Mouse (Mus musculus) heart, adult 2 months (tissue): Measurements from ENCODE around the gene Epn3. TPM values are rescaled to one million over a fixed set of nuclear protein-coding genes. Genes with fewer than 3 reads are reported as not detected.

Experiments used
- DNase-seq, 2 experiments: peaks; one replicate each; pipeline ENCODE4 v3.0.0; 2021
- H3K27ac ChIP-seq: fragments of 200-600 bp; 2 replicates; pipeline ENCODE4 v1.8.1; 2022
- H3K27me3 ChIP-seq: fragments of 200-500 bp; 2 replicates; pipeline ENCODE4 v1.6.1; 2012; ENCODE audit warnings: mild to moderate bottlenecking, low read length, inconsistent platforms, mixed read lengths; ENCODE audit not compliant: control insufficient read depth, insufficient read depth
- H3K36me3 ChIP-seq: fragments of 200-500 bp; 2 replicates; pipeline ENCODE4 v1.6.1; 2012; ENCODE audit warnings: low read length, inconsistent platforms; ENCODE audit not compliant: control insufficient read depth, insufficient read depth
- H3K4me1 ChIP-seq: fragments of 200-500 bp; 2 replicates; pipeline ENCODE4 v1.6.1; 2011; ENCODE audit warnings: low read length; ENCODE audit not compliant: control insufficient read depth, insufficient read depth
- H3K4me3 ChIP-seq: fragments of 200-600 bp; 2 replicates; pipeline ENCODE4 v1.8.1; 2022
- H3K79me2 ChIP-seq: fragments of 200-500 bp; replicated peaks from 2 replicates; pipeline ENCODE4 v1.6.1; 2012; ENCODE audit warnings: mild to moderate bottlenecking, inconsistent platforms, low read length, moderate library complexity, mixed read lengths; ENCODE audit not compliant: control insufficient read depth, insufficient read depth
- H3K9ac ChIP-seq: fragments of 200-500 bp; 2 replicates; pipeline ENCODE4 v1.6.1; 2012; ENCODE audit warnings: low read depth, mild to moderate bottlenecking, control low read depth, inconsistent platforms, low read length, mixed read lengths
- CTCF ChIP-seq: fragments of 200-600 bp; IDR thresholded peaks from 2 replicates; pipeline ENCODE4 v1.8.1; 2022; ENCODE audit warnings: antibody characterized with exemption, mild to moderate bottlenecking, moderate library complexity
- EP300 ChIP-seq: fragments of 200-500 bp; IDR thresholded peaks from 2 replicates; pipeline ENCODE4 v1.6.1; 2011; ENCODE audit warnings: low read depth, low read length, control low read depth; ENCODE audit not compliant: insufficient read depth
- POLR2A ChIP-seq: fragments of 200-500 bp; IDR thresholded peaks from 2 replicates; pipeline ENCODE4 v1.6.1; 2011; ENCODE audit warnings: mild to moderate bottlenecking, low read depth, low read length, control low read depth; ENCODE audit not compliant: insufficient read depth
- WGBS: fragments of 180-500 bp; shearing (Covaris S2); methylation state at CpG from one replicate; pipeline ENCODE4 v1.1.7; 2018; 5-methylcytosine and 5-hydroxymethylcytosine counted together
- intact Hi-C: fragments of 180-260 bp; cut with DNase I; formaldehyde crosslinking; loops from one replicate; pipeline ENCODE4 v1.15.1; 2025
- polyA plus RNA-seq: library from polyadenylated mRNA; depleted of rRNA; stranded (reverse); fragments of >200 nt; gene quantifications from 2 replicates; pipeline ENCODE4 v1.2.3, GENCODE M21; 2012
- total RNA-seq, 2 experiments: library from RNA; stranded (reverse); gene quantifications; 2 replicates each; pipeline ENCODE4 v1.2.3; 2021

Epn3 gene
- total and polyA plus RNA-seq, 3 experiments, result 25.7 to 31.9 (median 28.4) TPM

DNA sequence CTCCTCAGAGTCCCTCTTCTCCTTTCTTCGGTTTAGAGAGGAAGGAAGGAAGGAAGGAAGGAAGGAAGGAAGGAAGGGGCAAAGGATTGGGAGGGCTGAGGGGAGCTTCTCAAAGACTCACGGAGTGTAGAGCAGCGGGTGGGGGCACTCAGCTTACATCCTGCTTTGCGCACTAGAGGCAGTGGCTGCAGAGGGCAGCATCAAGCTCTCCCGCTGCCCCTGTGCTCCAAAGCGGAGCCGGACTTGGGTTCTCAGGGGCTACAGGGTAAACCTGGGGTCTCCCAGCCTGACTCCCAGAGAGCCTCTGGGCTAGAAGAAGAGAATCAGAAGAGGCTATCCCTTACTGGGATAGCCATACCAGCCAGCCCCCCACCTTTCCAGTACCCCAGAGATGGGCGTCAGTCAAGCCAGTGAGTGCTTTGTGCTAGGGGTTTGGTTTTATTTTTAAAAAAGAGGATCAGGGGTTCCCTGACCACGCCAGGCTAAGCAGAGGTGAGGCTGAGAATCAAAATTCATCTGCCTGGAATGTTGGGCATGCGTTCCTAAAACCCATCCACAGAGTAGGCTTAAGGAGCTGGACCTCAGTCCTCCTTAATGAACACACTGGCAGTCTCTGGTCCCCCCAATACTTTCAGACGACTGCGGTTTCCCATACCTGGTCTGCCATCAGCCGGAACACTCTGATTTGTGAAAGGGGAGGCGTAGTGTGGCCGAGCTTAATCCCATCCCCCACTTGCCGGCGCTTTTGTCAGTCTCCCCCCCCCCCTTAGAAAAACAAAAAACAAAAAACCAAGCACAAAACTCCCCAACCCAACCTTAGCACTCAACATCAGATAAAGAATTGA lies 27.8 kb downstream of the Epn3 start:
- H3K27ac ChIP-seq, result no peak overlapping the region
- H3K9ac ChIP-seq, result no peak overlapping the region
- peaks cover 6% of the 10 kb centered on the region for H3K4me1 ChIP-seq
- intact Hi-C loops, result no loop called here
- H3K4me3 ChIP-seq, result no peak overlapping the region
- peaks cover 3% of the 10 kb centered on the region; the same call in 1 of the 2 replicates for H3K27me3 ChIP-seq
- H3K79me2 ChIP-seq, result no peaks in the 10 kb centered on the region
- DNase-seq, result no peak
- WGBS, result 26% methylated on average over 17 of the region's 17 CpGs
- no peaks in the 10 kb centered on the region for H3K36me3 ChIP-seq
- TF ChIP-seq EP300, result no peak
- no peak for TF ChIP-seq POLR2A
- TF ChIP-seq CTCF, result no peak

DNA sequence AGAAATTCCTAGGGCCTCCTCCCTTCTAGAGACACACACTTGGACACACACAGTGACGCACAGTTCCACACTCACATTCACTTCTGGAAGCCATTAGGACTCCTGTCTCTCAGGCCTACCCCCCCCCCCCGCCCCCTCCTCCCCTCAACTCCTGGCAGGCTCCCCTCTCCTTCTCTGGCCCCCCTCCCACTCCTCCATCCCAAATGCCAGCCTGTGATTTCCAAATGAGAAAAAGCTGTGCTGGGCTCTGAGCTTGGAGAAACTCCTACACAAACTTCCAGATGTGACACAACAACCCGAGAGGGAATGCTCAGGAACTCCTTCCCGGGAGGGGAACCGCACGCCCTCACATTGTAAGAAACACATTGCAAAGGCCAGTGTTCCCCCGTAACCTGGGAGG lies 29.4 kb downstream of the Epn3 start:
- H3K27me3 ChIP-seq, result peaks cover 3% of the 10 kb centered on the region; the same call in 1 of the 2 replicates
- WGBS, result 45% methylated on average over 6 of the region's 7 CpGs
- no peak overlapping the region for H3K9ac ChIP-seq
- TF ChIP-seq EP300 (no peak), POLR2A (no peak), CTCF (no peak)
- no peak overlapping the region for H3K27ac ChIP-seq
- intact Hi-C loops, result no loop called here
- H3K79me2 ChIP-seq, result no peaks in the 10 kb centered on the region
- H3K4me3 ChIP-seq, result no peak overlapping the region
- no peaks in the 10 kb centered on the region for H3K36me3 ChIP-seq
- peaks cover 6% of the 10 kb centered on the region for H3K4me1 ChIP-seq
- no peak for DNase-seq

DNA sequence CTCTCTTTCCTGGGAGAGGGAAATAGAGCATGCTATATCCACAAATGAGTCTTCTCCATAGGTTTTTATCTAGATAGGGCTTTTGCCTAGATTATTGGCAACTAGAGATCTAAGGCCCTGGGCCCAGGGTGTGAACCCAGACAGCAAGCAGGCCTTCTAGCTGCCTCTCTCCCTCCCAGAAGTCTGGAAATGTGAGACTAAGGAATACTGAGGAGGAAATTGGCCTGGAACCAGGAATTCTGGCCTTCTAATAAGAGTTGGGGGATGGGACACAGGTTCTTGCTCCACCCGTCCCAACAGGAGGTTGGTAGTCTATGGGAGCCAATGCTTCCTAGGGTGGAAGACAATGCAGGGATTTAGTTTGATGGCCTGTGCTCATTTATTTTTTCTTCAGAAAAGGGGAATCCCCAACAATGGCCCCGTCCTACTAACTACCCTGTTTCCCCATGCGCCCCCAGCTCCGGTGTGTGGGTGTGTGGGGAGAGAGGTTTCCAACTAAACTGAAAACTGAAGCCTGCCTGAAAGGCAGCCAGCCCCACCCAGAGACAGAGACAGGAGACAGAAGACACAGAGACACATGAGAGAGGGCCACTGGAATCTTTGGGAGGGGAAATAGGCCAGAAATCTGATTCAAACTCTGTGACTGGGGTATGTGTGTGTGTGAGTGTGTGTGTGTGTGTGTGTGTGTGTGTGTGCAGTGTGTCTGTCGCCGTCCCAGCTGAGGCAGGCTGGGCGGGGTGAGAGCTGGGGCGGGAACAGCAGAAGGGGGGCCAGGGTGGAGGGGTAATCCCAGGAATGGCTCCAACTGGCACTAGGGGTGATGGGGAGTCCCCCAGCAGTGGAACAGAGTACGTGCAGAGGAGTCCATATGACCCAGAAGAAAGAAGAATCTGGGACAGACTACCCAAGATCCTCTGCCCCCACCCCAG lies 30.4 kb downstream of the Epn3 start:
- H3K36me3 ChIP-seq, result no peaks in the 10 kb centered on the region
- no peak overlapping the region for H3K27ac ChIP-seq
- 37% methylated on average over 9 of the region's 9 CpGs for WGBS
- no peaks in the 10 kb centered on the region for H3K79me2 ChIP-seq
- peaks cover 3% of the 10 kb centered on the region; the same call in 1 of the 2 replicates for H3K27me3 ChIP-seq
- TF ChIP-seq EP300, result no peak
- TF ChIP-seq CTCF, result no peak
- TF ChIP-seq POLR2A, result no peak
- intact Hi-C loops, result no loop called here
- DNase-seq, result no peak
- H3K4me3 ChIP-seq, result no peak overlapping the region
- H3K9ac ChIP-seq, result no peak overlapping the region
- peaks cover 6% of the 10 kb centered on the region for H3K4me1 ChIP-seq

DNA sequence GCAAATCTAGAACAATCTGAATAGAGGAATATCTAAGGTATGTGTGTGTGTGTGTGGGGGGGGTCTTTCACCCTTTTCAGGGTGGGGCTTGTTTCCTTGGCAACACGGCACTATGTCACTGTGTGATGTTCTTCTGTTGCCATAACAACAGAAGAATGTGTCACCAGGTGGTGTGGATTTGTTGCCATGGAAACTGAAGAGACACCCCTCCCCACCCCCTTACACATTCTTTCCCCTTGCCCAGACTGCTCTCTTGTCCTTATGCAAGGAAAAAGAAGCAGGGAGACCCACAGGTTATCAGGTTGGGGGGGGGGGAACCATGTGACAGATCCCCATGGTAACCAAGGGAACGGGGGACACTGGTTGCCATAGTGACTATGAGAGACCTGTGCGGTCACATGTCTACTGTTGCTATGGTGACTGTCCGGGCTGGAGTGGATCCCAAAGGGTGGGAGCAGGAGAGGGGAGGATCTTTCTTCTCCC lies 31.2 kb downstream of the Epn3 start:
- no peak overlapping the region for H3K27ac ChIP-seq
- intact Hi-C loops, result no loop called here
- peaks cover 6% of the 10 kb centered on the region for H3K4me1 ChIP-seq

DNA sequence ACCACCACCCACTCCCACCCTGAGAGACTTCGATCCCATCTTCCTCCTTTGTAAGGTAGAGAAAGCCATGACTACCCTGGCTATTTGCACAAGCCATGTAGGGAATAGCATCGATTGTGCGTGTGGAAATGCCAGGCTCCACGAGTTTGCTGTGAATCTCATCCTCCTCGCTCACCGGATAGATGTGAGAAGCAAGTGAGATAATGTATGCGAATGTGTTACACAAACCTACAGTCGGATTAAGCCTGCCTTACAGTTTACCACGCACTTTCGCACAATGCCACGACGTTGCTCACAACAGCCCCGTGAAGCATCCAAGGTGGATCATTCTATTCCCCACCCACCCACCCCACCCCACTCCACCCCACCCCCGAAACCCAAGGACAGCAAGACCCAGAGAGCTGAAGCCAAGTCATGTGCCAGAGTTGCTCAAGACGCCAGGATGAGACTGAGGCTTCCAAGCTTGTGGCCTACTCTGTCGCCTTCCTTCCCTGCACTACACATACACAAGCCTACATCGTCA lies 33.4 kb downstream of the Epn3 start:
- DNase-seq, result no peak
- no peak overlapping the region for H3K9ac ChIP-seq
- peaks cover 6% of the 10 kb centered on the region for H3K4me1 ChIP-seq
- no peak overlapping the region for H3K4me3 ChIP-seq
- TF ChIP-seq CTCF (no peak), EP300 (no peak), POLR2A (no peak)
- H3K36me3 ChIP-seq, result no peaks in the 10 kb centered on the region
- WGBS, result 89% methylated on average over 17 of the region's 17 CpGs
- intact Hi-C loops, result no loop called here
- no peaks in the 10 kb centered on the region for H3K27me3 ChIP-seq
- no peak overlapping the region for H3K27ac ChIP-seq
- H3K79me2 ChIP-seq, result no peaks in the 10 kb centered on the region

More for the DNA sequence above, 31.2 kb downstream of the Epn3 start:
- no peak overlapping the region for H3K4me3 ChIP-seq
- H3K36me3 ChIP-seq, result no peaks in the 10 kb centered on the region
- no peaks in the 10 kb centered on the region for H3K79me2 ChIP-seq
- no peak for DNase-seq
- H3K27me3 ChIP-seq, result peaks cover 3% of the 10 kb centered on the region; the same call in 1 of the 2 replicates
- no peak for TF ChIP-seq EP300
- no peak for TF ChIP-seq POLR2A
- TF ChIP-seq CTCF, result no peak
- WGBS, result 59% methylated on average over 4 of the region's 4 CpGs
- no peak overlapping the region for H3K9ac ChIP-seq

DNA sequence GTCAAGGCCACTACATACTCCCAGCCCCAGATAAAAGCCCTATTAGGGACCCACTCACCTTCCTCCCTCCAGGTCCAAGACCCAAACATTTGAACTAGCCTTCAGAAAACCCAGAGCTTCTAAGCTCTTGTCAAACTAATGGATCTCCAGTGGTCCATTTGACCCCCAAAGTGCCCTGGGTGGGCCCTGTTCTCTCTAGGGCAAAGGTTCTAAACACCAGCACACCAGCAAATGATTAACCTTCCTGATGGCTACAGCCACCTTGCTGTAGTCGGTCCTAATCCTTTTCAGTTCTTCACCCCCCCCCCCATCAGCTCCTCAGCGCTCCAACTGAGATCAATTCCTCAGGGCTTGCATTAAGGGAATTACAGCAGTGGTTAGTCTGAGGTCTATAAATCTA lies 35.6 kb downstream of the Epn3 start:
- 73% methylated on average over 2 of the region's 2 CpGs for WGBS
- no peak for DNase-seq
- no peak overlapping the region for H3K4me3 ChIP-seq
- no peaks in the 10 kb centered on the region for H3K79me2 ChIP-seq
- peaks cover 5% of the 10 kb centered on the region for H3K4me1 ChIP-seq
- H3K27ac ChIP-seq, result no peak overlapping the region
- no peaks in the 10 kb centered on the region for H3K27me3 ChIP-seq
- H3K9ac ChIP-seq, result no peak overlapping the region
- no peaks in the 10 kb centered on the region for H3K36me3 ChIP-seq
- intact Hi-C loops, result no loop called here
- TF ChIP-seq POLR2A, result no peak
- TF ChIP-seq CTCF, result no peak
- no peak for TF ChIP-seq EP300
